Mouse (Mus musculus): ENCODE data around the gene Flad1.
"Not testable (repeated sequence)": the region's sequence is repeated elsewhere in the genome, so short reads cannot be mapped to it uniquely, and the experiment has no call there.

Gene Flad1

DNA sequence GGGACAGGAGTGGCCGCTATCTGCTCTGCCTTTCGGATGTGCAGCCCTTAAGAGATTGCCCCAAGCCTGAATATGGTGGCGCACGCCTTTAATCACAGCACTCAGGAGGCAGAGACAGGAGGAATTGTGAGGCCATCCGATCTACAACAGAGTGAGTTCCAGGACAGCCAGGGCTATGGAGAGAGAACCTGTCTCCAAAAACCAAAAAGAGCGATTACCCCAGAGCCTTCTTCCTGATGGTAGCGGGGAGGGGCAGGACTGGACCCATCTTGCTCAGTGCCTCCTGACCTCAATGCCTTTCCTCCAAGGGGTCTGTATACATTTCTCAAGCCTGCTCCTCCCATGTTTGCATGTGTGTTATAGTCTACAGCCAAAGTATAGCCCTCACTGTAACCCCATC, 17.4 kb upstream of the Flad1 start:
- not testable (repeated sequence) for DNase-seq (ENCODE audit: low read depth, low spot score)

DNA sequence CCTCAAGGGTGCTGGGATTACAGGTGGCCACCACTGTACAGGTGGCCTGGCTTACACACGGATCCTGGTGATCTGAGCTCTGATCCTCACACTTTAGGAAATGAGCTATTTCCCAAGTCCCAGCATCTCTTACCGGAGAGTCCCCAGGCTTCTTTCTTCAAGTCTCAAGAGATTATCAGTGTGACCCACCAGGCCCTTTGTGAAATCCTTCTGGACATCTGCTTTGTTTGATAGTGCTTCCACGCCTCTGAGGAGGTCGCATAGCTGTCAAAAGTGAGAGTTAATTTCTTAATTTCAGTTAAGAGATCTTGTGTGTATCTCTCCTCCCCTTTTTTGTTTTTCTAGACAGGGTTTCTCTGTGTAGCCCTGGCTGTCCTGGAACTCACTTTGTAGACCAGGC, 14.2 kb upstream of the Flad1 start:
- DNase-seq (ENCODE audit: low read depth, low spot score): no peak

DNA sequence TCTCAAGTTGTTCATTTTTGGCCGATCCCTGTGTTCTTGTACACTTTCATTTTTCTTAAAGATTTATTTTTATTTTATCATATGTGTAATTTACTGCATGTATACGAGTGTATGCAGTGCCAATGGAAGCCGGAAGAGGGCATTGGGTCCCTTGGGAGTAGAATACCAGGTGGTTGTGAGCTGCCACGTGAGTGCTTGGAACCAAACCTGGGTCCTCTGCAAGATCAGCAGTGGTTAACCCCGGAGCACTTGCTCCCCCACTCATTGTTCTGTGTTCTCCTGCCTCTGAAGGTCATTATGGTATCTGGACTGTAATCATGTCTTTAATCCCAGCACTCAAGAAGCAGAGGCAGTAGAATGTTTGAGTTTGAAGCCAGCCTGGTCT, 13.5 kb upstream of the Flad1 start:
- no peak for DNase-seq (ENCODE audit: low read depth, low spot score)

DNA sequence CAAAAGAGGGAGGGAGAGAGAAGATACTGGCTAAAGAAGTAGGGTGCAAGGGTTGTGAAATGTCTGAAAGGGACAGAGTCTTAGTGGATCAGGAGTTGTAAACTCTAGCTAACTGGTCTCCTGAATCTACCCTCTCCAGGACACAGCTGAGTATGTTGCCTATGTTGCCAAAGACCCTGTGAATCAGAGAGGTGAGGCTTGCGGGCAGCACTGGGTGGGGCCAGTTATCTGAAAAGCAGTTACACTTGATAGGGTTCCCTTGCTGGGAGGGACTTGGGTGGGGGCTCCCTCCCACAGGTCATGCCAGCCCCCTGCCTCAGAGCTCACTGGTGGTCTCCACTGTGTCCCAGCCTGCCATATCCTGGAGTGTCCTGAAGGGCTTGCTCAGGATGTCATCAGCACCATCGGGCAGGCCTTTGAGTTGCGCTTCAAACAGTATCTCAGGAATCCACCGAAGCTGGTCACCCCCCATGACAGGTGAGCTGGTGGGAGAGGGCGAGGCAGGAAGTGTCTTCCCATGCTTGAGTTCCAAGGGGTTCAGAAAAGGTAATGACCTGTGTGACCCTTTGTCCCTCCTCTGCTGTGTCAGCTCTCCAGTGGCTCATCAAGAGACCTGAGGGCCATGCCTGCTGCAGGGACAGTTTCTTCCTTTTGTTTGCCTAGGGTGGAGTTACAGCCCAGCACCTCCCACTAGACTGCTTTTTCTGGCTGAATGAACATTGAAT, 12.9 kb upstream of the Flad1 start:
- DNase-seq (ENCODE audit: low read depth, low spot score): no peak

DNA sequence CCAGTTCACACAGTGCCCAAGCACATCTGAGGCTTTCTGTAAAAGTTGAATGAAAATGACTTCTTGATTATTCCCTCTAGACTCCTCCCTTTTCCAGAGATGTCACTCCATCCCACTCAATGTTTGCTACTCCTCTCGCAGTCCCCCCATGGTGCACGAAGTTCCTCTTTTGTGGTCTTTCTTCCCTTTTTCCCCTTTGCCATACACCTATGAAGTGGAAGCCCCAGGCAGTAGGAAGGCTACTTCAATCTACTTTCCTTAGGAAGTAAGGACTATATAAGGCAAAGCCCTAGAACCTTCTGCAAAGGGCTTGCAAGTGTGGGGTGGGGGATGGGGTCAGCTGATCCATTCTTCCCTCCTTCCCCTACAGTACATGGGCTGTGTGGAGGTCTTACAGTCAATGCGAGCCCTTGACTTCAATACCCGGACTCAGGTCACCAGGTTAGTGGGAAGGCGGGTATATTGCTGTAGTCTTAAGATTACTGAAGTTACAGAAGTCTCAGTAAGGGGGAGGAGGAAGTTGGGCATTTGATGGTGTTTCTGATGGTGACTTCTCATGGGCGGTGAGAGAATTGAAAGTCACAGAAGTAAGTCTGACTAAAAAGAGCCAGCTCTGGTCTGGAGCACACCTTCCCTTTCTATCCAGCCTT, 11.0 kb upstream of the Flad1 start:
- DNase-seq (ENCODE audit: low read depth, low spot score): no peak

DNA sequence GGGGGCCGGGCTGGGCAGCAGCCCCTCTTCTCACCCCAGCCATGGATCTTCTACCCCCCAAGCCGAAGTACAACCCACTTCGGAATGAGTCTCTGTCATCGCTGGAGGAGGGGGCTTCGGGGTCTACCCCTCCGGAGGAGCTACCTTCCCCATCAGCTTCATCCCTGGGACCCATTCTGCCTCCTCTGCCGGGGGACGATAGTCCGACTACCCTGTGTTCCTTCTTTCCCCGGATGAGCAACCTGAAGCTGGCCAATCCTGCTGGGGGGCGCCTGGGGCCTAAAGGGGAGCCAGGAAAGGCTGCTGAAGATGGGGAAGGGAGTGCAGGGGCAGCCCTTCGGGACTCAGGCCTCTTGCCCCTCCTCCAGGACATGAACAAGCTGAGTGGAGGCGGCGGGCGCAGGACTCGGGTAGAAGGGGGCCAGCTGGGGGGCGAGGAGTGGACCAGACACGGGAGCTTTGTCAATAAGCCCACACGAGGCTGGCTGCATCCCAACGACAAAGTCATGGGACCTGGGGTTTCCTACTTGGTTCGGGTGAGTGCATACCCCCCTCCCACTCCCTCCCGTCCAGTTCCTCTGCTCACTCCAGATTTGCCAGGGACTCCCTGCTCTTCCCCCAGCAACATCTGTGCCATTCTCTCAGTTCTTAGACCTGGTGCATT, 10.3 kb upstream of the Flad1 start:
- no peak for DNase-seq (ENCODE audit: low read depth, low spot score)

DNA sequence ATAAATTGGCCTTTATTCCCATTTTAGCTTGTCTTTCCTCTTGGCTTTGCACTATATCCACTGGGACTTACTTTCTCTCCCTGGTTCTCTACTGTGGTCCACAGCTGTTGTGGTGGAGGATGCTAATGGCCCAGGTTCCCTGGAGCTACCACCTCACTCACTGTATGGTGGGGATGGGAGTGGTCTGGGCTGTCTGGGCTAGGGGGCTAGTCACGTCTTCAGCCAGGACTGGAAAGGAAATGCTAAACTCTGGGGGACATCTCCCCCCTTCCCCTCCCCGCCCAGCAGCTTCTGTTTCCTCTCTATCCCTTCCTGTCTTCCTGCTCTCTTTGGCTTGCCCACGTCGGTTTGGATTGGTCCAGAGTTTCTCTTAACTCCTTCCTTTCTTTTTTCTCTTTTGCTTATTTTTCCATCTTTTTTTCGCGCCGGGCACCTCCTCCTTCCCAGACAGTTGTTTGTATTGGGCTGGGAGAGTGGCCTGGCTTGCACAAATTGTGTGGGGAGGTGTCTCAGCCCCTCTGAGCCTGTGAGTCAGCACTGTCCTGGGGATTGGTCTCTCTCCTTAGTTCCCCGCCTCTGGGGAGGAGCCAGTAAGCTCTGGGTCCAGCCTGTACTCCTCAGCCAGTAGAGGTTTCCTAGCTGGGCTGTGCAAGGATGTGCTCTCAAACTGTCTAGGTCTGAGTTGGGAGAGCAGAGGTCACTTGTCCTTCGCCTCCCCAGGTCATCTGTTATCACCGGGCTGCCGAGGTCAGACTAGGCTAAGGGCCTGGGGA, 9.5 kb upstream of the Flad1 start:
- DNase-seq (ENCODE audit: low read depth, low spot score): peak; percentile 93

DNA sequence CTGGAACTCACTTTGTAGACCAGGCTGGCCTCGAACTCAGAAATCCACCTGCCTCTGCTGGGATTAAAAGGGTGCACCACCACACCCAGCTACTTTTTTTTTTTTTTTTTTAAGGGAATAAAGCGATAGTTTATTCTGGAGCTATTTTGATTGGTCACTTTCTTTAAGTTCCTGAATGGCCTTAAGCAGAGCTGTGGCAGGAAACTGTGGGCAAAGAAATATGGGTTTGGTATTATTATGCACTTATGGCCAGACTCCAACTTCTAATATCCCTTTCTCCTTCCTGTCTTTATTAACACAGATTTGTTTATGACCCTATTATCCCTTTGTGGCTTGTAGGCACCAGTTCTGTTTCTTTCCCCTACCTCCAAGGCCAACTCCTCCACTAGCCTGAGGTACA, 8.8 kb upstream of the Flad1 start:
- DNase-seq (ENCODE audit: low read depth, low spot score): no peak

DNA sequence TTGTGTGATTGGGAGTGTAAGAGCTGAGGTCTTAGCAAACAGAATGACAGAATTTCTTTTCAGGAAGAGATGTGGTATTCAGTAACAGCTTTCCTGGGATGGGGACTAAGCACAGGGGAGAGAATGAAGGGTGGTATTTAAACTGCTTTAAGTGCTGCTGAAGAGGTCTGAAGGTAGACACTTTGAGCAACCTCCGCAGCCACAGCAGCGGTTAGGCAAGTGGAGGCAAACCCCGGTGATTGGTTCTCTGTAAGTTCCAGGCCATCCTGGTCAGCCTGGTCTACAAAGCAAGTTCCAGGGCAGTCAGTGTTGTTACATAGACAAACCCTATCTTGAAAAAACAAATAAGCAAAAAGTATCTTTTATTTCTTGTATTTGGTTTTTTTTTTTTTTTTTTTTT, 8.3 kb upstream of the Flad1 start:
- no peak for DNase-seq (ENCODE audit: low read depth, low spot score)

DNA sequence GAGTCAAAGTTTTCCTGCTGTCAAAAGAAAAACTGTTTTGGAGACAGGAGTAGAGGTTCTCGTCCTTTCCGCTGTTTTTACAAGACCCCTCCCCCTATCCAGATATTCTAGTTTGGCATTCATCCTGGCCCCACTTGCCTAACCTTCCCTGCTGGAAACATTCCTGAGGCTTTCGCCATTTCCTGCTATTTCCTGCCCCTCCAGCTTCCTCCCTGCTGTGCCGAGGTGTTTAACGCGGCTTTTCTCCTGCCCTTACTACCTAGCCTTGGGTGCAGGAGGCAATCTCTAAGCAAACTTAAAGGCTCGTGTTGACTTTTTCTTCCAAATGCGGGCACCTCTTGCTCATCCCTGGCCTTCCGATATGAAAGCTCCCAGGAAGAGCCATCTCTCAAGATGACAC, 7.9 kb upstream of the Flad1 start:
- no peak for DNase-seq (ENCODE audit: low read depth, low spot score)

DNA sequence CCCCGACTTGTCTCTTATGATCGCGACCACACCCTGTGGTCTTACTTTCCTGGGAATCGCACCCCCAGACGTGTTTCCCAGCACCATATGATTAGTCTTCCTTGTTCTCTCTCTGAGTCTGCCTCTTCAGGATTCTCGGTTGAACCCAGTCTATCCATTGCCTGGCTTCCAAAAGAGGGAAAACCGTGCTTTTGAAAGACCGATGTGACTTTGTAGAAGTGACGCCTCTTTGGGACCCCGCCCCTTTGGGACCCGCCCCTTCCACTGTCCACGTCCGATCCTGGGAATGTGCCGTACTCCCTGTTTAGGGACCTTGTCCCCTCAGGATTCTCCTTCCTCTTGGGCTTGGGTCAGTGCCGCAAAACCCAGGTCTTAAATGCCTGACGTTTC, 7.2 kb upstream of the Flad1 start:
- DNase-seq (ENCODE audit: low read depth, low spot score): no peak

DNA sequence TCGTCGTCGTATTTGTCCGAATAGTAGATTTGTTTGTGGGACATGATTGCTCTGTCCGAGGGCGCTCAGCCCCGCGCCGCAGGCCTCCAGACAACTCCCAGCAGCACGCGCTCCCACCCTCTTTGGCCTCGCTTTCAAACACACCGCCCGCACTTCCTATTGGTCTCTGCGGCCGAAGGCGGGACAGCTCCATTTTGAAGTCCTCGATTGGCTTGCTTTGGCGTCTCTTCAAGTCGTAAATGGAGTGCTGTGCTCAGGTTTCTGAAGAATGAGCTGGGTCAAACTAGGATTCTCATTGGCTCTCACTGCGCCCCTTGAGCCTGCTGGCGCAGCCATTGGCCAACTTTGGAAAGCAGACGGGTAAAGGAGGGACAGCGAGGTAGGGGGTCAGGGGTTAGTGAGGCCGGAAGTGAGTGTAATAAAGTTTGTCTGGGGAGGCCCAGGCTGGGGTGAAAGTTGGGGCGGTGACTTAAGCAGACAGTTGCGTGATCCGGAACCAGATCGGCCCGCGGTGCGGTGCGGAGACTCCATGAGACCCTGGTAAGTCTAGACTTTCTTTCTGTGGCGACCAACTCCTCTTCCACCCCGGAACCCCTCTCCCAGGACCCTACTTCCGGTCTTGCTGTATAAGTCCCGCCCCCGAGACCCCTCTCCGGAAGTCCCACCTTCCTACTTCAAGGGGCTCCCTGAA, 6.6 kb upstream of the Flad1 start, which contains the start of the genes Cks1b and Shc1:
Gene Cks1b (minus strand): TSS at position 214 of the 691 bp plus-strand sequence.
Gene Shc1 (plus strand): TSS at position 274 of the 691 bp plus-strand sequence.
- DNase-seq (ENCODE audit: low read depth, low spot score): peak; percentile 99

DNA sequence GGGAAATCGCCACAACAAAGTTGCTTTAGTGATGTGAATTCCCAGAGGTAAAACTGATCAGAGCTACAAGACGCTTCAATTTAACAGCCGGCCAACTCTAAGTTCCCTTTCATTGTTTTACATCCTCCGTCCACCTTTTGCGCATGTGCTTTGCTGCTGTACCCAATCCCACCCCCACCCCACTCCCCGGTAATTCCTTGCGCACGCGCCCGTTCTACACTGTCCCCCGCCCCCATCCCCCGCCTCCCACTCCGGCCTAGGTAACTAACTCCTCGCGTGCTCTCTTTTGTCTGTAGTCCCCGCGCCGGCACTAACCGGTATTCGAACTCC, 6.1 kb upstream of the Flad1 start:
- DNase-seq (ENCODE audit: low read depth, low spot score): peak; percentile 20

DNA sequence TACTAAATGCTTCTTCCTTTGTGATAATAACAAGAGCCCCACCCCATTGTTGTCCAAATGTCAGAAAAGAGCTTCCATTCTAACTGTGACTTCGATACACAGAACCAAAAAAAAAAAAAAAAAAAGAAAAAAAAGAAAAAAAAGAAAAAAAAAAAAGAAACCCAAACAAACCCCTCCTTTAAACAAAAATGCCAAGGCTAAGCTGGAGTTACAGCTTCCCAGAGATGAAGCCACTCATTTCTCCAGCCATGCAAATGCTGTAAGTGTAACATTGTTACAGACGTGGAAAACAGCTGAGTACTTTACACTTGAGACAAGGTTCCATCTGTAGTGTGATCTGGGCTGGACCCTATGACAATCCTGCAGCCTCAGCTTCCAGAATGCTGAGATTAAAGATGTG, 5.5 kb upstream of the Flad1 start:
- DNase-seq (ENCODE audit: low read depth, low spot score): no peak

DNA sequence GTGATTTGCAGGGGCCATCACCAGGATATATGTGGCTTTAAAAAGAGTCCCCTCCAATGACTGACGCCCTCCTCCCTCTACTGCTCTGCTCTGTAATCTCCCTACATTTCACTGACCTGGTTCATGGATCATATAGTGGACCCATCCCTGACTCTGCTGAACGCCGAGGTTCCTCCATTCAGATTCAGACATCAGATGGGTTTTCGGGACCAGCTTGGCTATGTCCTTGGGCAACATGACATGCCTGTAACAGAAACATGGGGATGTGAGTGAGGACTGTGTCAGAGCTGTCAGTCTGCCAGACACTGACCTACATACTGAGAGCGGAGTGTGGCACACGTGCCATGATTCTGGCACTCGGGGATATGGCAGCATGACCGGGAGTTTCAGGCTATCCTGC, 4.5 kb upstream of the Flad1 start:
- no peak for DNase-seq (ENCODE audit: low read depth, low spot score)

DNA sequence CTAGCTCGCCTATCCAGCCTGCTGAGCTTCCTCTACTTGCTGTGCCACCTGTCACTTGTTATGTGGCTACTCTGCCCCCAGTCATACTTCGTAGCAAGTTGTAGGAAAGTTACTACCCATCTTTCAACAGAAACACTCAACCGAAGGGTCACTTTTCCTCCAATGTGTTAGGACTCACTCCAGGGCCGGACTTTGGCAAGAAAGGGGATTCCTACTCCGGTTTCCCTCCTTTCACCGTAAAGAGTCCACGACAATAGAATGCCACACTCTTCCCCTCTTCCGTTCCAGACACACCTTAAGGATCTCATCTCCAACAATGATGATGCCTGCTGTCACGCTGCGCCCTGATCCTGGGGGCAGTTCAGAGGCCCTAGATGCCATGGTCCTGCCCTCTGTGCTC, 806 bp downstream of the Flad1 start:
- DNase-seq (ENCODE audit: low read depth, low spot score): no peak

DNA sequence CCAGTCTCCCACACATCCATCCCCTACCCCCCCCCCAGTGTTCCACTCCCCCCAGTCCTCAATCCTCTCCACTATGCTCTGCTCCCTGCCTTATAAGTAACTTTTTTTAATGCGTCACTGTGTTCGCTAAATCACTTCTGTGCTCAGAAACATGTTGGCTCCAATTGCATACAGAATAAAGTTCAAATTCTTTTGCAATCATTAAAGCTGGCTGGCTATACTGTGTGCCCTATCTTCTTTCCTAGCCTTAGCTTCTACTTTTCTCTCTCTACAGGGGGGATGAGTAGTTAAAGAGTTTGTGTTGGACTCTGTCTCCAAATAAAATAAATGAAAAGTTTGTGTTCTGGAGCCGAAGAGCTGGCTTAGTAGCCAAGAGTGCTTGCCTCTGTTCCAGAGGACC, 2.0 kb downstream of the Flad1 start:
- DNase-seq (ENCODE audit: low read depth, low spot score): no peak

DNA sequence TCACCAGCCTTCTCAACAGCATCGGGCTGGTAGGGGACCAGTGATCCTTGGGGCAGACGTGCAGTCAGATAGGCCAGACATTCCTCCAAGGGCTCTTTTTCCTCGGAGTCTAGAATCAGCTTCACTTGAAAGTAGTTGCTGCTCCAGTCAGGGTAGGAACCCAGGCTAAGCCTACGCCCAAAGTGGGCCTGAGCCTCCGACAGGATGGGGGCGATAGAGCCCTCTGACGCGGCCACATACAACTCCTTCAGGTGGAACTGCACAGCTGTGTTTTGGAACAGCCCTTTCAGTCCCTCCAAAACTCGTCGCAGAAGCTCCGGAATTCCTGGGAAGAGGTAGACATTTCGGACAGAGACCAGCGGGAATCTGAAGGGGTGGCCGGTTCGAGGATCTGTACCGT, 3.2 kb downstream of the Flad1 start:
- no peak for DNase-seq (ENCODE audit: low read depth, low spot score)

DNA sequence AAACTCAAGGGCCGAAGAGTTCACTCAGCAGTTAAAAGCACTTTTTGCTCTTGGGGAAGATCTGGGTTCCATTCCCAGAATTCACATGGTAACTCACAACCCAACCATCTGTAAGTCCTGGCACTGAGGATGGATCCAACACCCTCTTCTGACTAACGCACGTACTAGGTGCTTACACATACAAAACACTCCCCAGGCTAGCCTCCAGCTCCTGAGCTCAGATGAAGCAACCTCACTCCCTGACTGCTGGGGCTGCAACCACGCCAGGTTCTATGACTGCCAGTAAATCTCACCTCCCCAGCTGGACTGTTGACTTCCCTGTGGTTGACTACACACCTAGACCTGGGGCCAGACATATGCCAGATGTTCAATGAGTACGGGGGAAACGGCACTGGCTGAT, 4.8 kb downstream of the Flad1 start:
- peak; percentile 55 for DNase-seq (ENCODE audit: low read depth, low spot score)

DNA sequence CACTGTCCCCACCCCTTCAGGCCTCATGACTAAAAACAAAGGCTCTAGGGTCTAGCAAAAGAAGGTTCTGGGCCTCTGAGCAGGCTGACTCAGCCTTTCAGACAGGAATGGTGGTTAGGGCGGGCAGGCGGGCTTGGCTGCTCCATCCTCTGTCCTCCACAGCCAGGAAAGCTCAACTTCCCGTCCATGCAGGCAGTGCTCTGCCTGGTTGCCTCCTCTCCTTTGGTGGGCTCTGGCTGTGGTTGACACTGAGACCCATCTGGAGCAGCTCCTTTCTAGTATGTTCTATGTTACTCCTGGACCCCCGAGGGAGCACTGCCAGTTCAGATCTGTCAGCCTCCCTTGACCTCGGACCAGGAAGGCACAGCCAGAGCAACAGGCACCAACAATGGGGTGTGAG, 9.0 kb downstream of the Flad1 start, which contains the start of gene Lenep:
Gene Lenep (minus strand): TSS at position 101 of the 400 bp plus-strand sequence.
- no peak for DNase-seq (ENCODE audit: low read depth, low spot score)

DNA sequence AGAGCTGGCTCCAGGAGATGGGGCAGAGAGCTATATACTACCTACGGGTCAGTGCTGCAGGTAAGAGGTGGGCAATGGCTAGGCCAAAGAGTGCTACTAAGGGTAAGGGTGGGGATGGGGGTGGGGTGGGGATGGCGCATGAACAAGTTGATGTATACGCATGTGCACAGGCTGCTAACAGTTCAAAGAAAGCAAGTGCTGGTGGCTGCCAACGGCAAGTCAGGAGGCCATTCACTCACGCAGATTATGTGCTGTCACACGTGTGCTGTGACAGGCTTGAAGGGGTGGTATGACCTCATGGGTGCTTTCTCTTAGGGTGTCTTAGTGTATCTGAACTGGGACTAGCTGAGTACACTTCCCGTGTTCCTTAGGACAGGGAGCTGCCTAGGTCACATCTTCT, 10.3 kb downstream of the Flad1 start:
- DNase-seq (ENCODE audit: low read depth, low spot score): no peak

DNA sequence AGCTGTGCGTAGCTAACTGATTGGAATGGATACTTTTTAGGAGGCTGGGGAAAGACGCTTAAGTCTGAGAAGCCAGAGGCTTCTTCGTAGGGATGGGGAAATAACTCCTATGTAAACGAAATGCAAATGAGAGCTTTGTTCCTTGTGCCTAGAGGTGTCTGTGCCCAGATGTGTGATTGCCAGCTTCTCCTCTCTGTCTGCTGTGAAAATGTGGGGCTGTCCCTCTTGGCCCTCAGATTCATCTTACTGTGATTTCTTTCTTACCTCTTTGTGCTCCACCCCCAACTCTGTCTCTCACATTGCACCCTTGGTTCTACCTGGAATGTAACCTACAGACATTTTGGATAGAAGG, 15.0 kb downstream of the Flad1 start:
- DNase-seq (ENCODE audit: low read depth, low spot score): no peak

All from brain, adult 2 months (tissue).